Mouse (Mus musculus) left cerebral cortex, postnatal 4 days (tissue): ENCODE measurements around the gene Fgf4. TPM values are rescaled to one million over a fixed set of nuclear protein-coding genes. Genes with fewer than 3 reads are reported as not detected.
"Not testable (repeated sequence)": the region's sequence is repeated elsewhere in the genome, so short reads cannot be mapped to it uniquely, and the experiment has no call there.

Experiments
- DNase-seq: peaks from one replicate; pipeline ENCODE4 v3.0.0-alpha.2; 2022
- intact Hi-C: fragments of 180-260 bp; cut with DNase I; formaldehyde crosslinking; loops from one replicate; pipeline ENCODE4 v1.15.1; 2025
- total RNA-seq, 2 experiments: library from RNA; stranded (reverse); gene quantifications; 2 replicates each; pipeline ENCODE4 v1.2.3; 2021

Gene Fgf4
- total RNA-seq, 2 experiments from 2014 or later: not detected

- DNase-seq: no peak
- intact Hi-C loops: no loop called here
Measured at GRCm38 (mm10) chr7:144864160-144864670, 17.0 kb downstream of the Fgf4 start.

- intact Hi-C loops: no loop called here
- DNase-seq: no peak
Measured at GRCm38 (mm10) chr7:144867161-144867560, 20.0 kb downstream of the Fgf4 start.

GRCm38 (mm10) chr7:144867602-144868001, 20.4 kb downstream of the Fgf4 start:
- intact Hi-C loops: no loop called here
- DNase-seq: no peak

GRCm38 (mm10) chr7:144872420-144872819, 25.3 kb downstream of the Fgf4 start:
- intact Hi-C loops: no loop called here
- DNase-seq: no peak

- intact Hi-C loops: no loop called here
- DNase-seq: no peak
Measured at GRCm38 (mm10) chr7:144873160-144873559, 26.0 kb downstream of the Fgf4 start.

- intact Hi-C loops: no loop called here
- DNase-seq: no peak
Measured at GRCm38 (mm10) chr7:144874226-144874625, 27.1 kb downstream of the Fgf4 start.

GRCm38 (mm10) chr7:144878401-144878800, 31.2 kb downstream of the Fgf4 start:
- no peak for DNase-seq
- intact Hi-C loops: no loop called here

GRCm38 (mm10) chr7:144883106-144883505, 35.9 kb downstream of the Fgf4 start:
- intact Hi-C loops: no loop called here
- DNase-seq: no peak

- no peak for DNase-seq
- intact Hi-C loops: no loop called here
Measured at GRCm38 (mm10) chr7:144887672-144888071, 40.5 kb downstream of the Fgf4 start.

- intact Hi-C loops: no loop called here
- no peak for DNase-seq
Measured at GRCm38 (mm10) chr7:144888564-144889299, 41.6 kb downstream of the Fgf4 start.

GRCm38 (mm10) chr7:144890661-144891060, 43.5 kb downstream of the Fgf4 start:
- DNase-seq, intact Hi-C loops: not testable (repeated sequence)

- intact Hi-C loops: no loop called here
Measured at GRCm38 (mm10) chr7:144891863-144892262, 44.7 kb downstream of the Fgf4 start.

GRCm38 (mm10) chr7:144892322-144892721, 45.2 kb downstream of the Fgf4 start:
- intact Hi-C loops: no loop called here
- DNase-seq: no peak

More at GRCm38 (mm10) chr7:144891863-144892262, 44.7 kb downstream of the Fgf4 start:
- no peak for DNase-seq

GRCm38 (mm10) chr7:144894191-144894590, 47.0 kb downstream of the Fgf4 start:
- intact Hi-C loops: loop anchor here (2.0 kb wide), 1 partner anchor 95 kb away; no protein-coding TSS in a partner anchor
- peak; percentile 58 for DNase-seq

- no peak for DNase-seq
- intact Hi-C loops: loop anchor here (2.0 to 5.0 kb wide), 2 partner anchors 96 to 307 kb away; no protein-coding TSS in a partner anchor
Measured at GRCm38 (mm10) chr7:144894706-144895105, 47.5 kb downstream of the Fgf4 start.

- peak; percentile 82 for DNase-seq
- intact Hi-C loops: loop anchor here (2.0 to 5.0 kb wide), 2 partner anchors 97 to 308 kb away; no protein-coding TSS in a partner anchor
Measured at GRCm38 (mm10) chr7:144895305-144896111, 48.3 kb downstream of the Fgf4 start.

- peak; percentile 13 for DNase-seq
- intact Hi-C loops: loop anchor here (5.0 kb wide), 1 partner anchor 309 kb away; no protein-coding TSS in a partner anchor
Measured at GRCm38 (mm10) chr7:144896294-144897218, 49.4 kb downstream of the Fgf4 start, which contains the start of gene Fgf15. Gene Fgf15 (plus strand): TSS chr7:144896531.

- DNase-seq: no peak
- intact Hi-C loops: loop anchor here (5.0 kb wide), 1 partner anchor 311 kb away; no protein-coding TSS in a partner anchor
Measured at GRCm38 (mm10) chr7:144898506-144898905, 51.3 kb downstream of the Fgf4 start.

- DNase-seq, intact Hi-C loops: not testable (repeated sequence)
Measured at GRCm38 (mm10) chr7:144905514-144905913, 58.3 kb downstream of the Fgf4 start.
